Mouse (Mus musculus) kidney, postnatal 36 days (tissue): ENCODE results near the gene Rpl14.

Source experiments
- DNase-seq, 2 experiments: peaks; one replicate each; pipeline ENCODE4 v3.0.0; 2021 to 2022; ENCODE audit warnings: mixed read lengths in 2 of 2

The Rpl14 gene

DNA sequence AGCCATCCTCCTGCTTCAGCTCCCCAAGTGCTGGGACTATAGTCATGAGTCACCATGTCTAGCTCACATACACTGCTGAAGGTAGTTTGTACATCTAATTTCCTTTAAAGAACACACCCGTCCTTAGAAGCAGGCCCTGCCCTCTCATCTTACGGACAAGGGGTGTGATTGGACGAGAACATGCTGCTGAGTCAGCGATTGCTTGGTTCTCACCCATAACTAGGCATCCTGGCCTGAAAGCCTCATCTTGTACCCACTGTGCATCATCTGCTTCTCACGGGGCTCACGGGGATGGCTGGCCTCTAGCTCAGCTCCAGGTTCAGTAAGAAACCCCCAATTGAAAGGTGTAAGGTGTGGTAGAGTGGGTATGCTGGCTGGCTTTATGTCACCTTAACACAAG is 42.8 kb downstream of the Rpl14 start:
- no peak for DNase-seq

DNA sequence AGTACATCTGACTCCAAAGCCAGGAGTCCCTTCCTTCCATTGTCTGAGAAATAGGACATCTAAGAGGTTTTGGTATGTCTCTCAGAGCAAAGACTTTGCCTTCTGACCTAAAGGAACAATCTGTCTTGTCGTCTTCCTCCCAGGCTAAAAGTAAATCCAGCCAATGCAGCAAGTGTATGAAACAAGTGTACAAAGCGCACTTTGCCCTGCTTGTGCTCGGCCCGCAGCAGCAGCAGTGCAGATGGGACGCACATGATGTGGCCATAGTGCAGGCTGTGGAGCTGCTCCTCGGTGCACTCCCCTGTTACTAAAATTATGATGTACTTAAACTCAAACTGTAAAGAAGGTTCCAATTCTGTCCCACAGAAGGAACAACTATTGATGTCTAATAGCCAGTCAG is 46.9 kb downstream of the Rpl14 start:
- no peak for DNase-seq

DNA sequence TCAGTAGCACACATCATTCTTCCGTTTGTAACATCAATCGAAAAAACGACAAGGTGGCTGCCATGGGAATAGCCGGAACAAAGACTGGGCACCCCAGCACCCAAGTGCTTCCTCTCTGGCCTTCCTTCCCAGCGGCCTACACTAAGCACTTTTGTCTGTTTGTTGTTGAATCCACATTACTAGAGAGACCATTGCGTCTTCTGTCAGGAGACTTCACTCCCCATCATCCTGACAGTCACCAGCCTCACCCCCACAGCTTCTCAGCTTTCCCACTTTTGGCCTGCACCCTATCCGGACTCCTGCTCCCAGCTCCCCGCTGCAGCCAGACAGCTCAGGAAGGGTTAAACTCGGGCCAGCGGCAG is 48.1 kb downstream of the Rpl14 start:
- no peak for DNase-seq

DNA sequence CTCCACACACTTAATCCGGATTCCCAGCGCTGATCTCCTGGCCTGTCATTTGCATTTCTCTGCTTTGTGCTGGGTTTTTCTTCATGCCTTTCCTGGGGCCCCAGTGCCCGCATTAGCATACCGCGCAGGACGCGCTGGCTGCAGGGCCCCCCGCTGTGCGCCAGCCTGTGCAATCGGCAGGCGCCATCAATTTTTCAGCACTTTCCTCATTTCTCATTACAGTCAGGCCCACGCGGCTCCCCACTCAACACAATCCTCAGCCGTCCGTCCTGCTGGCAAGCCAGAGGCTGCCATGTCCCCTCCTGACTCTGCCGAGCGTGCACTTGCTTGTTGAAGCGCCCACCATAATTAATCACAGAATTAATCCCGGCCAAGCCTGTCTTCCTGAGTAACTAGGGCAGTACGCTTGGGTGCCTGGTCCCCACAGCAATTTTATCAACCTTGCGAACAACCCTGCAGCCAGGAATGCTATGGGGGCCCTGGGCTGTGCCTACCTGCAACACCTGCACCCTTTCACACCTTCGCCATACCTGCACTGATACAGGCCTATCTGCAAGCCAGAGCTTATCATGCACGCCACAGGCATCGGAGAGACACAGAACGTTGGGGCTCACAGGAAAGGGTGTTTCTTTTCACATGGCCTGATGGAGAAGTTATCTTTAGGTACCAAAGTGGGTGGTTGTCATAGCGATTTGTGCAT is 48.6 kb downstream of the Rpl14 start:
- no peak for DNase-seq

DNA sequence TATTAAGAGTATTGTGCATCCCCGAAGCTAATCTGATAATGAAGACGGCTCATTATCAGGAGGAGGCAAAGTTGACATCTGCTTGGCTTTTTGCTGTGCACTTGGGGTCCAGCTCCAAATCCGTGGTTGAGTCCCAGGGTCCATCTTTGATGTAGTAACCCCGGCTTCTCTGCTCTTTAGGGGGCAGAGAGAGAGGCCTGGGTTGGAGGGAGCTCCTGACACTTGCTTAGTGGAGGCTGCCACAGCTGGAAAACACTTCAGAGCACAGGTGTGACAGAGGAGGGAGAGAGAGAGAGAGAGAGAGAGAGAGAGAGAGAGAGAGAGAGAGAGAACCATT is 49.1 kb downstream of the Rpl14 start:
- no peak for DNase-seq
